Mouse (Mus musculus): Measurements from ENCODE around the gene Pdgfb. TPM values are rescaled to one million over a fixed set of nuclear protein-coding genes. Genes with fewer than 3 reads are reported as not detected.

The Pdgfb gene
- polyA plus RNA-seq, 1 experiment from 2014 or later: 2.8 TPM

- no peak overlapping the region for H3K27ac ChIP-seq (ENCODE audit: low read depth, low read length)
- no peaks in the 10 kb centered on the region; the same call in 1 of the 2 replicates for H3K4me1 ChIP-seq (replicated peaks; ENCODE audit: control insufficient read depth, insufficient read depth, low read length)
- DNase-seq (ENCODE audit: low spot score) (no peak), ATAC-seq (replicated peaks; ENCODE audit: low FRiP score) (no peak)
- H3K27me3 ChIP-seq (ENCODE audit: control insufficient read depth, insufficient read depth, low read length): no peaks in the 10 kb centered on the region
- no peak overlapping the region for H3K4me3 ChIP-seq (ENCODE audit: low read depth, low read length)
- no peak overlapping the region for H3K9ac ChIP-seq (ENCODE audit: low read length)
- H3K4me2 ChIP-seq (ENCODE audit: low read depth, low read length, severe bottlenecking): no peak overlapping the region
- no peaks in the 10 kb centered on the region for H3K9me3 ChIP-seq (ENCODE audit: control insufficient read depth, low read length)
- H3K36me3 ChIP-seq (ENCODE audit: control insufficient read depth, insufficient read depth, low read length): no peaks in the 10 kb centered on the region
- WGBS: 71% methylated on average over 8 of the region's 8 CpGs
These were observed 38.7 kb upstream of the Pdgfb start for GRCm38 (mm10) chr15:80053381-80054033.

DNA sequence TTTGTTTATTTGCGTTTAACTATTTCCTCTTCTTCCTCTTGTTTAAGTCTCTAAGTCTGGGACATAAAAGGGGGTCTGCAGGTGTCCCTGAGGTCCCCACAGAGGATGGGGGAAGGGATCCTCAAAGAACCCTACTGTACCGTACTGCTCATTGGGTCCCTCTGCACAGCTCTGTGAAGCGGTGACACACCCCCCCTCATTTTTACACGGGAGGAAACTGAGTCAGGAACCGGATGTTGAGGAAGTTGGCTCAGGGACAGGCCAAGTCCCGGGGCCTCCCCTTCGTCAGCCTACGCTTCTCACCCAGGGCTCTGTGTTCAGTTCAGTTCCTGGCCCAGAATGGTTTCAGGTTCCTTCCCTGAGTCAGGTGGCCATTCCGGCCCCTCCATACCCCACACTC is 37.0 kb upstream of the Pdgfb start:
- Histone ChIP-seq H3K9ac (ENCODE audit: low read length) (no peak overlapping the region), H3K9me3 (ENCODE audit: control insufficient read depth, low read length) (no peaks in the 10 kb centered on the region), H3K27me3 (ENCODE audit: control insufficient read depth, insufficient read depth, low read length) (no peaks in the 10 kb centered on the region), H3K4me2 (ENCODE audit: low read depth, low read length, severe bottlenecking) (no peak overlapping the region), H3K27ac (ENCODE audit: low read depth, low read length) (no peak overlapping the region; the same call in 1 of the 2 replicates), H3K4me1 (replicated peaks; ENCODE audit: control insufficient read depth, insufficient read depth, low read length) (no peaks in the 10 kb centered on the region; the same call in 1 of the 2 replicates), H3K36me3 (ENCODE audit: control insufficient read depth, insufficient read depth, low read length) (no peaks in the 10 kb centered on the region), H3K4me3 (ENCODE audit: low read depth, low read length) (no peak overlapping the region)
- WGBS: 85% methylated on average over 9 of the region's 9 CpGs
- DNase-seq (ENCODE audit: low spot score) (no peak), ATAC-seq (replicated peaks; ENCODE audit: low FRiP score) (no peak)

DNA sequence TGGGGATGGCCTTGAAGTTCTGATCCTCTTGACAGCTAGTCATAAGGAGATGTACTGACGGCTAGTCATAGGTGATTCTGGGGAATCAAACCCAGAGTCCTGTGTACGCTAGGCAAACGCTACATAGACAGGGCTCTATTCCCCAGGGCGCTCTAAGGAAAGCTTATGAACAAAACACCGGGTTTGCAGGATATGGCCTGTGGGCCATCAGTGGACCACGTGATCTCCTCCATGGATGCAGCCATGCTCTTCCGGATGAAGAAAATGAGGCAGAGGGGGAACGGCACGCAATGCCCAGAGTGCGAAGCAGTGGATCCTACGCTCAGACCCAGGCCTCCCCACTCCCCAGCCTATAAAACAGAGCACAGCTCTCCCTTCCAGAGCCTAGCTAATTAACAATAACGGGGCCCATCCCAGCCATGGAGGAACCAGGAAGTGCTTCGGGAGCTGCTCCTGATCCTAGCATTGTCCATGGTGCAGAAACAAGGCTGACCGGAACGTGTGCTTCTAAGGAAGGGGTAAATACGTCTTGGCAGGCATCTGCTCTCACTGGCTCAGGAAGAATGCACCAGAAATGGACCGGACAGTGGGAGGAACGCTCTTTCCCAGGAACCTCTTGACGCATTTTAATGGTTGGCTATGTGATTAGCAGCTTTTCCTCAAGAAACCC is 36.5 kb upstream of the Pdgfb start:
- DNase-seq (ENCODE audit: low spot score): no peak

GRCm38 (mm10) chr15:80050093-80050492 is 35.3 kb upstream of the Pdgfb start:
- no peak for DNase-seq (ENCODE audit: low spot score)
- WGBS: 87% methylated on average over 4 of the region's 4 CpGs
- H3K4me2 ChIP-seq (ENCODE audit: low read depth, low read length, severe bottlenecking): no peak overlapping the region

More for the DNA sequence above, 36.5 kb upstream of the Pdgfb start:
- H3K4me3 ChIP-seq (ENCODE audit: low read depth, low read length): no peak overlapping the region
- H3K36me3 ChIP-seq (ENCODE audit: control insufficient read depth, insufficient read depth, low read length): no peaks in the 10 kb centered on the region
- no peak overlapping the region for H3K27ac ChIP-seq (ENCODE audit: low read depth, low read length)
- no peaks in the 10 kb centered on the region for H3K9me3 ChIP-seq (ENCODE audit: control insufficient read depth, low read length)
- no peaks in the 10 kb centered on the region; the same call in 1 of the 2 replicates for H3K4me1 ChIP-seq (replicated peaks; ENCODE audit: control insufficient read depth, insufficient read depth, low read length)
- no peak overlapping the region for H3K4me2 ChIP-seq (ENCODE audit: low read depth, low read length, severe bottlenecking)
- no peak for ATAC-seq (replicated peaks; ENCODE audit: low FRiP score)
- no peaks in the 10 kb centered on the region for H3K27me3 ChIP-seq (ENCODE audit: control insufficient read depth, insufficient read depth, low read length)
- WGBS: 82% methylated on average over 19 of the region's 19 CpGs
- no peak overlapping the region for H3K9ac ChIP-seq (ENCODE audit: low read length)

DNA sequence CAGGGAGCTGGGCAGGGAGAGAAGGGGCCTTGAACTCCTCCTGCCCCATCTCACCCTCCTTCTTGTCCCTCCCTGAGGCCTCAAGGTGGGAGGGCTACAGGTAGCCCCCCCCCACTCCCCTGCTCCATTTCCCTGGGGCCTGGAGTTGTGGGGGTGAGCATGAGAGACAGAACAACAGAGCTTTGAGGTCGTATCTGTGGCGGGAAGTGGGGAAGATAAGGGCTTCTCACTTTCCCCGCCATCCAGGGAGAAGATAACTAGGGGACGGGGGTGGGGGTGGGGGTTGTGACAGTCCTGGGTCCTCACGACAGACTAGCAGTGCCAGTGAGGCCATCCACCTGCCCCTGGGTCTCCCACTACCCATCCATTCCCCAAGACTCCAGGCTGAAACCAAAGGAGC is 33.2 kb upstream of the Pdgfb start:
- Histone ChIP-seq H3K4me2 (ENCODE audit: low read depth, low read length, severe bottlenecking) (no peak overlapping the region), H3K4me1 (replicated peaks; ENCODE audit: control insufficient read depth, insufficient read depth, low read length) (no peaks in the 10 kb centered on the region), H3K27ac (ENCODE audit: low read depth, low read length) (no peak overlapping the region), H3K27me3 (ENCODE audit: control insufficient read depth, insufficient read depth, low read length) (no peaks in the 10 kb centered on the region), H3K9ac (ENCODE audit: low read length) (no peak overlapping the region), H3K4me3 (ENCODE audit: low read depth, low read length) (no peak overlapping the region), H3K9me3 (ENCODE audit: control insufficient read depth, low read length) (no peaks in the 10 kb centered on the region; the same call in 1 of the 2 replicates), H3K36me3 (ENCODE audit: control insufficient read depth, insufficient read depth, low read length) (no peaks in the 10 kb centered on the region)
- no peak for ATAC-seq (replicated peaks; ENCODE audit: low FRiP score)
- DNase-seq (ENCODE audit: low spot score): no peak
- WGBS: 65% methylated on average over 5 of the region's 5 CpGs

More at GRCm38 (mm10) chr15:80050093-80050492, 35.3 kb upstream of the Pdgfb start:
- H3K36me3 ChIP-seq (ENCODE audit: control insufficient read depth, insufficient read depth, low read length): no peaks in the 10 kb centered on the region
- no peaks in the 10 kb centered on the region; the same call in 1 of the 2 replicates for H3K9me3 ChIP-seq (ENCODE audit: control insufficient read depth, low read length)
- ATAC-seq (replicated peaks; ENCODE audit: low FRiP score): no peak
- H3K27ac ChIP-seq (ENCODE audit: low read depth, low read length): no peak overlapping the region
- H3K27me3 ChIP-seq (ENCODE audit: control insufficient read depth, insufficient read depth, low read length): no peaks in the 10 kb centered on the region
- no peaks in the 10 kb centered on the region; the same call in 1 of the 2 replicates for H3K4me1 ChIP-seq (replicated peaks; ENCODE audit: control insufficient read depth, insufficient read depth, low read length)
- H3K9ac ChIP-seq (ENCODE audit: low read length): no peak overlapping the region
- H3K4me3 ChIP-seq (ENCODE audit: low read depth, low read length): no peak overlapping the region

- H3K4me1 ChIP-seq (replicated peaks; ENCODE audit: control insufficient read depth, insufficient read depth, low read length): no peaks in the 10 kb centered on the region
- H3K36me3 ChIP-seq (ENCODE audit: control insufficient read depth, insufficient read depth, low read length): no peaks in the 10 kb centered on the region
- no peaks in the 10 kb centered on the region for H3K27me3 ChIP-seq (ENCODE audit: control insufficient read depth, insufficient read depth, low read length)
- no peaks in the 10 kb centered on the region; the same call in 1 of the 2 replicates for H3K9me3 ChIP-seq (ENCODE audit: control insufficient read depth, low read length)
- H3K9ac ChIP-seq (ENCODE audit: low read length): no peak overlapping the region
- no peak overlapping the region for H3K27ac ChIP-seq (ENCODE audit: low read depth, low read length)
- H3K4me2 ChIP-seq (ENCODE audit: low read depth, low read length, severe bottlenecking): no peak overlapping the region
- no peak for ATAC-seq (replicated peaks; ENCODE audit: low FRiP score)
- no peak for DNase-seq (ENCODE audit: low spot score)
- 81% methylated on average over 2 of the region's 2 CpGs for WGBS
- H3K4me3 ChIP-seq (ENCODE audit: low read depth, low read length): no peak overlapping the region
These were observed 32.5 kb upstream of the Pdgfb start for GRCm38 (mm10) chr15:80047242-80047641.

DNA sequence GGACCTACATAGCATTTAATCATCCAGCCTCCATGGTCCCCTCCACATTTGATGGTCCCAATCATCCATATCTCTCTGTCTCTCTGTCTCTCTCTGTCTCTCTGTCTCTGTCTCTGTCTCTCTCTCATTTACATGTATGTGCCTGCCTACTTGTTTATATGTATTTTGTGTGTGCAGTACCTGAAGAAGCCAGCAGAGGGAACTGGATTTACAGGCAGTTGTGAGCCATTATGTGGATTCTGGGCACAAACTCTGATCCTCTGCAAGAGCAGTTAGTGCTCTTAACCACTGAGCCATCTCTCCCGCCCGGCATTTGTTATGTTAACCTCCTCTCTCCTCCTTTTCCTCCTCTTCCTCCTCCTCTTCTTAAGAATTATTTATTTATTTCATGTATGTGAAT is 31.0 kb upstream of the Pdgfb start:
- no peak for ATAC-seq (replicated peaks; ENCODE audit: low FRiP score)
- no peak for DNase-seq (ENCODE audit: low spot score)
- no peak overlapping the region for H3K4me2 ChIP-seq (ENCODE audit: low read depth, low read length, severe bottlenecking)
- no peaks in the 10 kb centered on the region for H3K36me3 ChIP-seq (ENCODE audit: control insufficient read depth, insufficient read depth, low read length)
- WGBS: 92% methylated on average over 2 of the region's 2 CpGs
- H3K4me3 ChIP-seq (ENCODE audit: low read depth, low read length): no peak overlapping the region
- H3K9me3 ChIP-seq (ENCODE audit: control insufficient read depth, low read length): no peaks in the 10 kb centered on the region; the same call in 1 of the 2 replicates
- H3K27me3 ChIP-seq (ENCODE audit: control insufficient read depth, insufficient read depth, low read length): no peaks in the 10 kb centered on the region
- no peak overlapping the region for H3K9ac ChIP-seq (ENCODE audit: low read length)
- no peaks in the 10 kb centered on the region for H3K4me1 ChIP-seq (replicated peaks; ENCODE audit: control insufficient read depth, insufficient read depth, low read length)
- H3K27ac ChIP-seq (ENCODE audit: low read depth, low read length): no peak overlapping the region

DNA sequence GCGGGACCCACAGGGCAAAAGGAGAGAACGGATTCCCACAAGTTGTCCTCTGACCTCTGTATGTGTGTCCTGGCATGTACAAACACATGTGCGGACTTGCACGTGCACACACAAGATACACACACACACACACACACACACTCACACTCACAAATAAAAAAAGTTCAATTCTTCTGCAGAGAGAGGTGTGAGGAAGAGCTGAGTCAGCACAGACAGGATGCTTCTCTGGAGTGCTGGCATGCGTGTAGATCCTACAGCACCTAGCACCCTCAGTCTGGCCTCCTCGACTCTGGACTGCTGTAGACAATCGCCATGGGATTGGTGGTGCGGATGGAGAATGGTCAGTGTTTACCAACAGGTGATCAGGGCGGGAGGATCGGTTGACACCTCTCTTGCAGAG is 29.5 kb upstream of the Pdgfb start:
- H3K9ac ChIP-seq (ENCODE audit: low read length): no peak overlapping the region
- no peak for DNase-seq (ENCODE audit: low spot score)
- no peaks in the 10 kb centered on the region for H3K27me3 ChIP-seq (ENCODE audit: control insufficient read depth, insufficient read depth, low read length)
- H3K4me2 ChIP-seq (ENCODE audit: low read depth, low read length, severe bottlenecking): no peak overlapping the region
- no peak overlapping the region for H3K4me3 ChIP-seq (ENCODE audit: low read depth, low read length)
- no peak overlapping the region for H3K27ac ChIP-seq (ENCODE audit: low read depth, low read length)
- no peaks in the 10 kb centered on the region; the same call in 1 of the 2 replicates for H3K9me3 ChIP-seq (ENCODE audit: control insufficient read depth, low read length)
- H3K36me3 ChIP-seq (ENCODE audit: control insufficient read depth, insufficient read depth, low read length): no peaks in the 10 kb centered on the region
- no peaks in the 10 kb centered on the region for H3K4me1 ChIP-seq (replicated peaks; ENCODE audit: control insufficient read depth, insufficient read depth, low read length)
- ATAC-seq (replicated peaks; ENCODE audit: low FRiP score): no peak
- WGBS: 89% methylated on average over 10 of the region's 10 CpGs

Measured in forebrain, embryonic 11.5 days (tissue).